Mouse (Mus musculus) fat pad, adult 2 months (tissue): ENCODE results near the gene Thada.

Experiments used
- DNase-seq: peaks from one replicate; pipeline ENCODE4 v3.0.0-alpha.2; 2011; ENCODE audit warnings: low read depth, low spot score; ENCODE audit errors: extremely low read depth

The Thada gene

GRCm38 (mm10) chr17:84477176-84477575 lies 11.2 kb upstream of the Thada start:
- peak; percentile 45 for DNase-seq

GRCm38 (mm10) chr17:84474312-84474711 lies 8.3 kb upstream of the Thada start:
- DNase-seq: no peak

- DNase-seq: no peak
These were observed 31.0 kb downstream of the Thada start for GRCm38 (mm10) chr17:84435012-84435411.

- DNase-seq: no peak
These were observed 31.8 kb downstream of the Thada start for GRCm38 (mm10) chr17:84434233-84434632.

GRCm38 (mm10) chr17:84431991-84432390 lies 34.0 kb downstream of the Thada start:
- no peak for DNase-seq

GRCm38 (mm10) chr17:84424258-84424657 lies 41.7 kb downstream of the Thada start:
- no peak for DNase-seq

- no peak for DNase-seq
These were observed 43.1 kb downstream of the Thada start for GRCm38 (mm10) chr17:84422916-84423315.

- no peak for DNase-seq
These were observed 43.8 kb downstream of the Thada start for GRCm38 (mm10) chr17:84422001-84422785.

GRCm38 (mm10) chr17:84421042-84421441 lies 45.0 kb downstream of the Thada start:
- DNase-seq: no peak

- no peak for DNase-seq
These were observed 45.7 kb downstream of the Thada start for GRCm38 (mm10) chr17:84420276-84420639.

GRCm38 (mm10) chr17:84419326-84420275 lies 46.4 kb downstream of the Thada start:
- DNase-seq: no peak

- no peak for DNase-seq
These were observed 50.1 kb downstream of the Thada start for GRCm38 (mm10) chr17:84415936-84416335.

- peak; percentile 18 for DNase-seq
These were observed 57.3 kb downstream of the Thada start for GRCm38 (mm10) chr17:84408731-84409130.

- peak; percentile 43 for DNase-seq
These were observed 60.4 kb downstream of the Thada start for GRCm38 (mm10) chr17:84405616-84406015.

GRCm38 (mm10) chr17:84401796-84402195 lies 64.2 kb downstream of the Thada start:
- no peak for DNase-seq

GRCm38 (mm10) chr17:84399431-84399830 lies 66.6 kb downstream of the Thada start:
- DNase-seq: no peak

GRCm38 (mm10) chr17:84390026-84390425 lies 76.0 kb downstream of the Thada start:
- DNase-seq: no peak

GRCm38 (mm10) chr17:84386176-84386575 lies 79.8 kb downstream of the Thada start:
- DNase-seq: no peak

- no peak for DNase-seq
These were observed 80.3 kb downstream of the Thada start for GRCm38 (mm10) chr17:84385696-84386095.

GRCm38 (mm10) chr17:84384661-84385060 lies 81.3 kb downstream of the Thada start:
- DNase-seq: no peak

- no peak for DNase-seq
These were observed 85.7 kb downstream of the Thada start for GRCm38 (mm10) chr17:84380340-84380739.

GRCm38 (mm10) chr17:84376882-84377281 lies 89.1 kb downstream of the Thada start:
- no peak for DNase-seq
